In genomic region chr16:13205855-13206254, GRCm38 (mm10) we compare ENCODE assay signal across 9 mouse cellular contexts. TPM values are rescaled to one million over a fixed set of nuclear protein-coding genes. Genes with fewer than 3 reads are reported as not detected.
A peak's percentile ranks its signal among the peaks of the same experiment; 100 is the strongest.
DNase-seq lines count a peak whose midpoint lies in the region; ATAC-seq and TF ChIP-seq lines count a peak whose summit lies in the region.
"Had no signal": no experiment of that assay in that cellular context is flagged by ENCODE, and none has a peak within 500 bp of the region (broad histone marks: within the 10 kb centered on the region; RNA-seq: fewer than 3 reads in every experiment).

No protein-coding gene starts in this region.

- peak overlapping the region; percentile 64 for H3K27ac ChIP-seq in gastrocnemius, adult 2 months
- no peak overlapping the region for H3K27ac ChIP-seq in embryonic facial prominence, embryonic 11.5 days (replicated peaks; ENCODE audit: low read depth, low read length)
- H3K27ac ChIP-seq in kidney, adult 2 months (ENCODE audit: insufficient read depth, low read depth, low read length) = no peak overlapping the region
- H3K27ac ChIP-seq: hindbrain, embryonic 15.5 days had no signal

- H3K4me3 ChIP-seq in gastrocnemius, adult 2 months = no peak overlapping the region
- H3K4me3 ChIP-seq in embryonic facial prominence, embryonic 11.5 days (ENCODE audit: low read depth, low read length) = no peak overlapping the region
- no peak overlapping the region for H3K4me3 ChIP-seq in kidney, adult 2 months (ENCODE audit: insufficient read depth, low read depth, low read length)
- H3K4me3 ChIP-seq: hindbrain, embryonic 15.5 days had no signal

- no peak for TF ChIP-seq POLR2A in kidney, adult 2 months (IDR thresholded peaks at IDR 0.05; ENCODE audit: low read depth, low read length)

- no peak overlapping the region for H3K9ac ChIP-seq in embryonic facial prominence, embryonic 11.5 days (replicated peaks; ENCODE audit: low read length)
- H3K9ac ChIP-seq: hindbrain, embryonic 15.5 days had no signal

- WGBS in embryonic facial prominence, embryonic 11.5 days = 16% methylated on average over 5 of the region's 5 CpGs
- 25% methylated on average over 5 of the region's 5 CpGs for WGBS in kidney, adult 2 months

- H3K9me3 ChIP-seq in embryonic facial prominence, embryonic 11.5 days (replicated peaks; ENCODE audit: control insufficient read depth, low read length) = no peaks in the 10 kb centered on the region
- H3K9me3 ChIP-seq: hindbrain, embryonic 15.5 days had no signal

- H3K27me3 ChIP-seq in embryonic facial prominence, embryonic 11.5 days (ENCODE audit: control insufficient read depth, insufficient read depth, low read length) = no peaks in the 10 kb centered on the region
- H3K27me3 ChIP-seq in kidney, adult 2 months (replicated peaks; ENCODE audit: control insufficient read depth, insufficient read depth, low read length) = no peaks in the 10 kb centered on the region
- H3K27me3 ChIP-seq: hindbrain, embryonic 15.5 days had no signal

- no peak overlapping the region for H3K4me2 ChIP-seq in embryonic facial prominence, embryonic 11.5 days (ENCODE audit: low read depth, low read length)
- H3K4me2 ChIP-seq: hindbrain, embryonic 15.5 days had no signal

- DNase-seq in gastrocnemius, adult 2 months = peak; percentile 39
- no peak for DNase-seq in gastrocnemius, postnatal 10 days
- DNase-seq in embryonic facial prominence, embryonic 11.5 days (ENCODE audit: low spot score) = peak; percentile 75
- DNase-seq in kidney, adult 2 months = peak; percentile 82
- DNase-seq in lung, postnatal 36 days = peak; percentile 61
- DNase-seq in cerebellum, adult 18-20 months = no peak
- DNase-seq in right cerebral cortex, adult 18-20 months = no peak
- DNase-seq in Muller cell, postnatal 12 days (ENCODE audit: inconsistent ontology term) = no peak

- no peaks in the 10 kb centered on the region for H3K4me1 ChIP-seq in embryonic facial prominence, embryonic 11.5 days (ENCODE audit: control insufficient read depth, insufficient read depth, low read length)
- no peaks in the 10 kb centered on the region; the same call in 1 of the 2 replicates for H3K4me1 ChIP-seq in kidney, adult 2 months (ENCODE audit: control insufficient read depth, insufficient read depth, low read length)
- H3K4me1 ChIP-seq: hindbrain, embryonic 15.5 days had no signal

- intact Hi-C loops in gastrocnemius, adult 2 months (cut with DNase I) = no loop called here

- no peaks in the 10 kb centered on the region for H3K36me3 ChIP-seq in embryonic facial prominence, embryonic 11.5 days (replicated peaks; ENCODE audit: control insufficient read depth, insufficient read depth, low read depth, low read length)
- no peaks in the 10 kb centered on the region for H3K36me3 ChIP-seq in kidney, adult 2 months (ENCODE audit: control insufficient read depth, insufficient read depth, low read length)
- H3K36me3 ChIP-seq: hindbrain, embryonic 15.5 days had no signal

- ATAC-seq in embryonic facial prominence, embryonic 11.5 days (replicated peaks; ENCODE audit: insufficient number of reproducible peaks, low FRiP score, low TSS enrichment, low read depth) = peak; percentile 65

- no peak for TF ChIP-seq CTCF in gastrocnemius, adult 2 months (IDR thresholded peaks at IDR 0.05)
- no peak for TF ChIP-seq CTCF in kidney, adult 2 months (conservative IDR thresholded peaks at IDR 0.05; ENCODE audit: insufficient read depth, insufficient read length, low read depth, low read length)

RNA-seq across cellular contexts. Expression of gene Mrtfb, which starts 50.4 kb away (rescaled TPM):
- 10 to 100 TPM; 23.3 to 33.0 TPM for total RNA-seq in gastrocnemius, adult 2 months (2021)
- total RNA-seq in gastrocnemius, postnatal 10 days (2021) = 10 to 100 TPM; 39.5 TPM
- polyA plus RNA-seq in embryonic facial prominence, embryonic 11.5 days (2014; fragmentation: Nextera tagmentation; extraction: Ambion mirVana) = 25.2 and 26.2 TPM in 2 replicates
- 5.7 and 6.0 TPM in 2 replicates for polyA plus RNA-seq in kidney, adult 2 months (2012; rRNA removed)

Comparison
In these comparisons a context has a peak if more than half of its experiments do, and no peak if none do; other contexts are left out.
1. DNase-seq: peak in gastrocnemius, adult 2 months (single experiment), embryonic facial prominence, embryonic 11.5 days (single experiment), kidney, adult 2 months (single experiment) and lung, postnatal 36 days (single experiment); none in gastrocnemius, postnatal 10 days (single experiment), cerebellum, adult 18-20 months (0 of 2), right cerebral cortex, adult 18-20 months (single experiment) and Muller cell, postnatal 12 days (single experiment).